Mouse (Mus musculus) heart, adult 2 months (tissue): ENCODE data around the gene Nsrp1. TPM values are rescaled to one million over a fixed set of nuclear protein-coding genes. Genes with fewer than 3 reads are reported as not detected.

Source experiments
- DNase-seq, 2 experiments: peaks; one replicate each; pipeline ENCODE4 v3.0.0; 2021
- H3K27ac ChIP-seq: fragments of 200-600 bp; 2 replicates; pipeline ENCODE4 v1.8.1; 2022
- H3K27me3 ChIP-seq: fragments of 200-500 bp; 2 replicates; pipeline ENCODE4 v1.6.1; 2012; ENCODE audit warnings: mild to moderate bottlenecking, low read length, inconsistent platforms, mixed read lengths; ENCODE audit not compliant: control insufficient read depth, insufficient read depth
- H3K36me3 ChIP-seq: fragments of 200-500 bp; 2 replicates; pipeline ENCODE4 v1.6.1; 2012; ENCODE audit warnings: low read length, inconsistent platforms; ENCODE audit not compliant: control insufficient read depth, insufficient read depth
- H3K4me1 ChIP-seq: fragments of 200-500 bp; 2 replicates; pipeline ENCODE4 v1.6.1; 2011; ENCODE audit warnings: low read length; ENCODE audit not compliant: control insufficient read depth, insufficient read depth
- H3K4me3 ChIP-seq: fragments of 200-600 bp; 2 replicates; pipeline ENCODE4 v1.8.1; 2022
- H3K79me2 ChIP-seq: fragments of 200-500 bp; replicated peaks from 2 replicates; pipeline ENCODE4 v1.6.1; 2012; ENCODE audit warnings: mild to moderate bottlenecking, inconsistent platforms, low read length, moderate library complexity, mixed read lengths; ENCODE audit not compliant: control insufficient read depth, insufficient read depth
- H3K9ac ChIP-seq: fragments of 200-500 bp; 2 replicates; pipeline ENCODE4 v1.6.1; 2012; ENCODE audit warnings: low read depth, mild to moderate bottlenecking, control low read depth, inconsistent platforms, low read length, mixed read lengths
- CTCF ChIP-seq: fragments of 200-600 bp; IDR thresholded peaks from 2 replicates; pipeline ENCODE4 v1.8.1; 2022; ENCODE audit warnings: antibody characterized with exemption, mild to moderate bottlenecking, moderate library complexity
- EP300 ChIP-seq: fragments of 200-500 bp; IDR thresholded peaks from 2 replicates; pipeline ENCODE4 v1.6.1; 2011; ENCODE audit warnings: low read depth, low read length, control low read depth; ENCODE audit not compliant: insufficient read depth
- POLR2A ChIP-seq: fragments of 200-500 bp; IDR thresholded peaks from 2 replicates; pipeline ENCODE4 v1.6.1; 2011; ENCODE audit warnings: mild to moderate bottlenecking, low read depth, low read length, control low read depth; ENCODE audit not compliant: insufficient read depth
- WGBS: fragments of 180-500 bp; shearing (Covaris S2); methylation state at CpG from one replicate; pipeline ENCODE4 v1.1.7; 2018; 5-methylcytosine and 5-hydroxymethylcytosine counted together
- intact Hi-C: fragments of 180-260 bp; cut with DNase I; formaldehyde crosslinking; loops from one replicate; pipeline ENCODE4 v1.15.1; 2025
- polyA plus RNA-seq: library from polyadenylated mRNA; depleted of rRNA; stranded (reverse); fragments of >200 nt; gene quantifications from 2 replicates; pipeline ENCODE4 v1.2.3, GENCODE M21; 2012
- total RNA-seq, 2 experiments: library from RNA; stranded (reverse); gene quantifications; 2 replicates each; pipeline ENCODE4 v1.2.3; 2021

Nsrp1 gene
- total and polyA plus RNA-seq, 3 experiments = 1.1 to 11.8 (median 7.1) TPM

GRCm38 (mm10) chr11:77005881-77006280 lies 72.4 kb downstream of the Nsrp1 start:
- Histone ChIP-seq H3K36me3 (no peaks in the 10 kb centered on the region), H3K9ac (no peak overlapping the region), H3K79me2 (no peaks in the 10 kb centered on the region), H3K4me1 (no peaks in the 10 kb centered on the region), H3K27me3 (no peaks in the 10 kb centered on the region), H3K4me3 (no peak overlapping the region), H3K27ac (no peak overlapping the region)
- intact Hi-C loops = no loop called here
- DNase-seq = no peak
- TF ChIP-seq EP300 (no peak), CTCF (no peak)
- WGBS = 48% methylated on average over 4 of the region's 4 CpGs

- Histone ChIP-seq H3K36me3 (no peaks in the 10 kb centered on the region), H3K27me3 (peaks cover 6% of the 10 kb centered on the region; the same call in 1 of the 2 replicates), H3K4me3 (no peak overlapping the region), H3K79me2 (no peaks in the 10 kb centered on the region), H3K9ac (no peak overlapping the region), H3K4me1 (peaks cover 2% of the 10 kb centered on the region; the same call in 1 of the 2 replicates), H3K27ac (no peak overlapping the region)
- 58% methylated on average over 1 of the region's 1 CpGs for WGBS
- intact Hi-C loops = no loop called here
- TF ChIP-seq EP300 (no peak), CTCF (no peak), POLR2A (no peak)
- DNase-seq = no peak
These were observed 75.9 kb downstream of the Nsrp1 start for GRCm38 (mm10) chr11:77002361-77002760.

GRCm38 (mm10) chr11:77000741-77001140 lies 77.5 kb downstream of the Nsrp1 start:
- peaks cover 6% of the 10 kb centered on the region; the same call in 1 of the 2 replicates for H3K27me3 ChIP-seq

GRCm38 (mm10) chr11:76998705-76999226 lies 79.5 kb downstream of the Nsrp1 start:
- Histone ChIP-seq H3K27ac (no peak overlapping the region), H3K79me2 (no peaks in the 10 kb centered on the region), H3K4me3 (peak overlapping the region; percentile 28), H3K9ac (no peak overlapping the region), H3K36me3 (no peaks in the 10 kb centered on the region), H3K27me3 (peaks cover 6% of the 10 kb centered on the region; the same call in 1 of the 2 replicates), H3K4me1 (peaks cover 2% of the 10 kb centered on the region; the same call in 1 of the 2 replicates)
- WGBS = 13% methylated on average over 24 of the region's 24 CpGs
- TF ChIP-seq CTCF (no peak), EP300 (no peak), POLR2A (no peak)
- no peak for DNase-seq
- intact Hi-C loops = loop anchor here (5.0 kb wide), 1 partner anchor 69 kb away; no protein-coding TSS in a partner anchor

More at GRCm38 (mm10) chr11:77000741-77001140, 77.5 kb downstream of the Nsrp1 start:
- no peaks in the 10 kb centered on the region for H3K79me2 ChIP-seq
- peaks cover 2% of the 10 kb centered on the region; the same call in 1 of the 2 replicates for H3K4me1 ChIP-seq
- 57% methylated on average over 5 of the region's 5 CpGs for WGBS
- intact Hi-C loops = no loop called here
- H3K4me3 ChIP-seq = no peak overlapping the region
- H3K36me3 ChIP-seq = no peaks in the 10 kb centered on the region
- no peak overlapping the region for H3K27ac ChIP-seq
- no peak for DNase-seq
- H3K9ac ChIP-seq = no peak overlapping the region
- no peak for TF ChIP-seq POLR2A
- no peak for TF ChIP-seq EP300
- no peak for TF ChIP-seq CTCF

GRCm38 (mm10) chr11:76997916-76998704 lies 80.1 kb downstream of the Nsrp1 start, which contains the start of gene Slc6a4:
Gene Slc6a4, plus strand, starts transcription at chr11:76998603.
- H3K36me3 ChIP-seq = no peaks in the 10 kb centered on the region
- intact Hi-C loops = loop anchor here (1.0 to 5.0 kb wide), 2 partner anchors 69 to 95 kb away; no protein-coding TSS in a partner anchor
- no peak within 1 kb of the TSS for H3K27ac ChIP-seq
- 2% methylated on average over 51 of the region's 52 CpGs for WGBS
- peaks cover 6% of the 10 kb centered on the region; the same call in 1 of the 2 replicates for H3K27me3 ChIP-seq
- H3K79me2 ChIP-seq = no peaks in the 10 kb centered on the region
- DNase-seq = peak in 1 of 2 experiments; percentile 24
- peak within 1 kb of the TSS; percentile 18; the same call in 1 of the 2 replicates for H3K9ac ChIP-seq
- H3K4me1 ChIP-seq = peaks cover 2% of the 10 kb centered on the region; the same call in 1 of the 2 replicates
- H3K4me3 ChIP-seq = peak within 1 kb of the TSS; percentile 55
- TF ChIP-seq CTCF (no peak), POLR2A (no peak), EP300 (no peak)

- Histone ChIP-seq H3K79me2 (no peaks in the 10 kb centered on the region), H3K27ac (no peak overlapping the region), H3K9ac (no peak overlapping the region), H3K4me1 (peaks cover 2% of the 10 kb centered on the region; the same call in 1 of the 2 replicates), H3K27me3 (peaks cover 6% of the 10 kb centered on the region; the same call in 1 of the 2 replicates), H3K36me3 (no peaks in the 10 kb centered on the region), H3K4me3 (peak overlapping the region; percentile 55)
- TF ChIP-seq CTCF (peak; percentile 97), POLR2A (no peak), EP300 (0 out of 2 replicates have a peak, but pooled peaks have one; percentile 32)
- WGBS = under 1% methylated on average over 21 of the region's 21 CpGs
- peak; percentile 78 to 86 for DNase-seq
- intact Hi-C loops = loop anchor here (1.0 to 5.0 kb wide), 2 partner anchors 70 to 96 kb away; no protein-coding TSS in a partner anchor
These were observed 80.9 kb downstream of the Nsrp1 start for GRCm38 (mm10) chr11:76997305-76997704.
